Mouse (Mus musculus) 3134 (cell line): Measurements from ENCODE around the gene Zfp672.

Experiments used
- DNase-seq: peaks from one replicate; pipeline ENCODE4 v3.0.0-alpha.2; 2011; ENCODE audit warnings: low spot score; ENCODE audit not compliant: insufficient read length; ENCODE audit errors: extremely low read depth

Gene Zfp672

DNA sequence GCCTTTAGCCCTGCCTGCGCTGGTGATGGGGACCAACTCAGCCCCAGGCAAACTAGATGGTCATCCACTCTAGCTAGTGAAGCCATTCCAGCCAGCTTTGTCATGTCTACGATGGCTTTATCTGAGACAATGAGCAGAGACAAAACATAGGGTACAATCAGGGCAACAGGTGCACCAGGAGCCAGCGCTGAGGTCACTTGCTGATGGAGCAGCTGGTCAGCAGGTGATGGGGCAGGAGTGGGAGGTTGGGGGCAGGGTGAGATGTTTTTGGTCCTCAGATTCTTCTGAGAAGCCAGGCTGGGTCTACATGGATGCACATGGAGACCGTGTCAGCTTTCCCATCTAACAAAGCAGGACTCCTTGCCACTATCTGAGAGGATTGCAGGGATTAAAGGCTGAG lies 39.3 kb downstream of the Zfp672 start:
- no peak for DNase-seq

DNA sequence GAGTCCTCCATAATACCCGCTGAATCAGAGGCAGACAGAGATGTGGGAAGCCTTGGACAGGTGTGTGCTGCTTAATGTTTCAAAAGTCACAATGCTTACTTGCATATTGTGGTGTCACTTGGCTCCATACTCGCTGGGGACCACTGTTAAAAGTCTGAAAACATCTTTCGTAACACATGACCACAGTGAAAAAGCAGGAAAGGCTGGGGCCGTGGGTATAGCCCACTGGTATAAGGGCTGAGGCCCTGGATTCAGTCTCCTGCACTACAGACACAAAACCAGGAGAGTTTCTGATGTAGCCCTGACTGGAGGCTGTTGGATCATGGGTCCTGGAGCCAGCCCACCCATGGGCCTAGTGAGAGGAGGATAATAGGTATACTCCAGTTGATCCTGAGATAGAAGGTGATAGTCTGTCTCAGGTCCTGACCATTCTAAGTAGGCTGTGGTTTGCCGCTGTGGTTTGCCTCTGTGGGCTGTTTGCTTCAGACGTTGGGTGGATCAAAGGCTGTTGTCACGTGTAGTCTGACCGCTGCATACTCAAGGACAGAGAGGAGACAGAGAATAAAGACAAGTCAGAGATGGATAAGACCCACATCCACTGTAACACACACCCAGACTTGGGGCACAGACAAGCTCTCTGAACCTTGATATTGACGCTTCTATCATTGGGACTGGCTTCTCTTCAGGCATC lies 40.0 kb downstream of the Zfp672 start:
- DNase-seq = no peak

DNA sequence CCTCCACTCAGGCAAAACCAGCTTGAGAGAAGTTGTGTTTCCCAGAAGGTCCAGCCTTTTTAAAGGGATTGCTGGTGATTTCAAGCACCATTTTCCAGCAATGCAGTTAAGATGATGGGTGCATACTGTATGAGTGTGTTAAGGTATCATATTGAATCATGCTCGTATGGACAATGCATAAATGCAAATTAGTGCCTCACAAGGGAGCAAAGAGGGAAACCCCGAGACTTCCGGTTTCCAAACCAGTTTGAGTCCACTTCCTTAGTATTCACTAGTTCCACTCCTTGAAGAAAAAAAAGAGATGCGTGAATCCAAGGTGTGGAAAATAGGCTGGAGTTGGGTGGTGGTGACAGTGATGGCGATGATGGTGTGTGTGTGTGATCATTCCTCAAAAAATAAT lies 47.6 kb downstream of the Zfp672 start:
- DNase-seq = no peak

DNA sequence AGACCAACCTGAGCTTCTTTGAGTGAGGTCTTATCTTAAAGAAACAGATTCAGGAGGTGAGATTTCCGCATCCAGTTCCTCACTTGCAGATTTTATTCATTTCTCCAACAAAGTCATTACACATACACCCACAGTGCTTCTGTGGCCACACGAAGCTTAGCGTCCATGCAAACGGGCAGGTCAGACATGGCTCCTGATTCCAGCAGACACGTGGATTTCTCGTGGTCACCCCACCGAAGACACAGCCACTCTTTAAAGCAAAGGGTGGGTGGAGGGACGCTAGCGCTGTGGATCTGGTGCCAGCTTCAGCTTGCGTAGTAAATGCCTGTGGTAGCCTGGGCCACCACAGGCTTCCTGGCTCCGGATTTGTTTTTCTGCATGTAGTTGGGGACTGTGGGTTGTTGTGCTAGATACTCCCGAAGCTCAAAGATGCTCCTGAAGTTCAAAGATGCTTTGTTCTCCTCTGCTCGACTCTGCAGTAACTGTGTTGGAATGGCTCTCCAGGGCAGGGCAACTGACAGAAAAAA lies 48.1 kb downstream of the Zfp672 start:
- DNase-seq = no peak

DNA sequence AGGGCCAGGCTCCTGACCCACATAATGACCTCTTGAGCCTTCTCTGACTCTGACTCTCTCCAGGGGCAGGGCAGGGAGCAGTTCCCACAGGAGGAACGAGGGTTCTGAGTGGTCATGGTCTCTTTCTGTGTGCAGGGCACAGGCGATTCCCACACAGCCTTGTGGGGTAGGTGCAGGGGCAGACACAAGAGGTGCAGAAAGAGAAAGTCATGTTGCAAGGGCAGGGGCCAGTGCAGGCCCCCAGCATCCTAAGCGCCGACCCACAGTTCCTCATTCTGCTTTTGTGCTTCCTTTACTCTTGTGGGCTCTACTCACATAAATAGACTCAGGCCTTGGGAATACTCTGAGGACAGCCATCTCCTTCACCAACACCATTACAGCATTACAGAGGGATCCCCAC lies 54.4 kb downstream of the Zfp672 start:
- no peak for DNase-seq

DNA sequence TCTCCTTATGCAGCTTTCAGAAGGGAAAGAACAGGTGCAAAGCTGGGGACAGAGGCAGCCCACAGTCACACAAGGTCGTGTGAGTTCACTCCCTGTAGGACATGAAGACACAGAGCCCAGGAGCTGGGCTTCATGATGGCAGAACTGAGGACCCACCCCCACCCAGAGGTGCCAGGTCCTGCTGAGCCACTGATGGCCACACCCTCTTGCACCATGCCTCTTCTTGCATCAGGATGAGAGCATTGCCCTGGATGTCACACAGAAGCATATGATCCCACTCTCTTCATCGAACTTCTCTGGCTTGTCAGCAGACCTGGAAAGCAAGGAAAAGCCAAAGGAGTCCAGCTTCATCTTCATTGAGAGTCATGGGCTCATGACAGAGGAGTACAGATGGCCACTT lies 55.6 kb downstream of the Zfp672 start, which contains the start of gene 4930438A08Rik:
4930438A08Rik (plus strand) TSS at position 228 of the 400 bp plus-strand sequence.
- no peak for DNase-seq

DNA sequence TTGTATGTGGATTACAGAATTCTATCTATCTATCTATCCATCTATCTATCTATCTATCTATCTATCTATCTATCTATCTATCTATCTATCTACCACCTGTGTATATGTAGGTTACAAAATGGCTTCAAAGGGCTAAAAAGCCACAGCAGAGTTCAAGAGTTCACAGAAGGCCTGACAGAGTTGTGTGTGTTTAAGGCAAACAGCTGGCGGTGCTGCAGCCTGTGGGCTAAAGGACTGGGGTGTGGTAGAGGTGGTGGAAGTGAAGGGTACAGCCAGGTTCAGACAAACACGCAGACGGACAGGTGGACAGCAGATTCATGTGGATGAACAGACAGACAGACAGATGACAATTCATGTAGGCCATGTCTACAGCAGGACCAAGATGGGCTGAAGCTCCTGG lies 61.9 kb downstream of the Zfp672 start:
- no peak for DNase-seq
